Mouse (Mus musculus): Measurements from ENCODE around the gene H2-D1. TPM values are rescaled to one million over a fixed set of nuclear protein-coding genes. Genes with fewer than 3 reads are reported as not detected.
A peak's percentile ranks its signal among the peaks of the same experiment; 100 is the strongest.
"Not testable (repeated sequence)": the region's sequence is repeated elsewhere in the genome, so short reads cannot be mapped to it uniquely, and the experiment has no call there.

The H2-D1 gene
- polyA plus RNA-seq, 1 experiment = 72.6 TPM

DNA sequence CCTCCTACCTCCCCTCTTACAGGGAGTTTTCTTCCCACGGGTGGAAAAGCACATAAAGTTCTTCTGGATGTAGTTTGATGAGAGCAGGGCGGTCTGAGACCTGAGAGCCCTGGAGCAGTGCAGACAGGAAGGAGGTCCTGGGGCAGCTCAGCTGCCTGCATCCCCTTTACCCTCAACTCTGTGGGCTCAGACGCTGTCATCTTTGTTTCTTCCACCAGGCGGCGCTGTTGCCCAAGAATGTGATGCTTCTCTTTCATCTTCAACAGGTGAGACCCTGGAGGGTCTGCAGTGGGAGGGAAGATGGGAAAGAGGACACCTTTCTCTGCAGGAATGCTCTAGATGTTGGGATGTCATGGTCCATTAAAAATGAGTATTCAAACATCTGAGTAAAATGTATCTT lies 33.3 kb downstream of the H2-D1 start:
- not testable (repeated sequence) for H3K27ac ChIP-seq (ENCODE audit: insufficient read depth, low read length); H3K4me1 ChIP-seq (ENCODE audit: control insufficient read depth, insufficient read depth, low read length); H3K4me3 ChIP-seq (ENCODE audit: insufficient read depth, low read length)
- TF ChIP-seq CTCF (IDR thresholded peaks at IDR 0.05; ENCODE audit: extremely low read depth, insufficient read depth, low read length) = peak; percentile 51

DNA sequence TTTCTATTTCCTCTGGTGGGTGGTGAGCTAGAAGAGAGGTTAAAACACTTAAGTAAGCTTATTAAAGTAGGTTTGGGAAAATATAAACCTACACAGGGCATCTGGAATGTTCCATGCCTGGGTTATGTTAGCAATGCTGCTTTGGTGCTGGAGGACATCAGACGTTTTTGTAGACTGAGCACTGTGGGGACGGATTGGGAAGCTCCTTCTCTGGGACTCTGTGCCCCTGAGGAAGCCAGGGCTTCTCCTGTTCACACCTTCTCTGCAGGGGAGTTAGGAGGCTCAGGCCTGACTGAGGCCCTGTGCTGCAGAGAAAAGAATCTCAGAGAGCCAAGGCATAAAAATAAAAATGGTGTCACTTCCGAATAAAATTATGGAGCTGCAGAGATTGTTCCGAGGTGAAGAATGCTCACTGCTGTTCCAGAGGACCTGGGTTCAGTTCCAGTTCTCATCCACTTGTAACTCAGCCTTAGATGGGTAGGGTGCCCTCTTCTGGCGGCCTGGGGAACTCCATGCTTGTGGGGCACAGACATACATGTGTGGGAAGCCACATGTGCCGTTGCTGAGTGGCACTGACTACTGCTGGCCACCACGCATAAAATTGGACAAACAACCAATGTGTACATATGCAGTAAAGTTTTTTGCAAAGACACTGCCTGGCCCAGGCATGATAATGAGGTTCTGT lies 37.9 kb downstream of the H2-D1 start:
- not testable (repeated sequence) for H3K27ac ChIP-seq (ENCODE audit: insufficient read depth, low read length); H3K4me1 ChIP-seq (ENCODE audit: control insufficient read depth, insufficient read depth, low read length); H3K4me3 ChIP-seq (ENCODE audit: insufficient read depth, low read length)

DNA sequence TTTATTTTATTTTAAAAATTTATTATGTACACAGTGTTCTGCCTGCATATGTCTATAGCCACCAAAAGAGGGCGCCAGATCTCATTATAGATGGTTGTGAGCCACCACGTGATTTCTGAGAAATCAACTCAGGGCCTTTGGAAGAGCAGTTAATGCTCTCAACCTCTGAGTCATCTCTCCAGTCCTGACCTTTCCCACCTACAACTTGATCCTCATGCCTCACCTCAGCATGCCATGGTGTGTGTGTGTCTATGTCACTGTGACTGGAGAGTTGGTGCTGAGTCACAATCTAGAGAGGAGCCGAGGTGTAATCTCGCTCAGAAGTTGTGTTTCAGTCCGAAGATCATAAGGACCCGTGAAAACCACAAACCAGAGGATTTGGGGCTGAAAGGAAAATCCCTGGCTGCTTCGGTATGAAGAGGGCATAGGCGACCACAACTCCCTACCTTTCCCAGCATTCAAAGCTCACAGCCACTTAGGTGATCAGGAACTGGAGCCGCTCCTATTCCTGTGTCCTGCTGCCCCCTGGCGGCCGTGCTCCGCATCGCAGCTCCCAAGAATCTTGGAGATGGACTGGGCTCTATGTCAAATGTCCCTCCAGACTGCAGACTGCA lies 39.2 kb downstream of the H2-D1 start:
- Histone ChIP-seq H3K4me3 (ENCODE audit: insufficient read depth, low read length) (no peak overlapping the region), H3K4me1 (ENCODE audit: control insufficient read depth, insufficient read depth, low read length) (no peaks in the 10 kb centered on the region), H3K27ac (ENCODE audit: insufficient read depth, low read length) (no peak overlapping the region)
- TF ChIP-seq POLR2A (IDR thresholded peaks at IDR 0.05; ENCODE audit: extremely low read depth, insufficient read depth, low read length) = no peak
- peak; percentile 69 for TF ChIP-seq CTCF (IDR thresholded peaks at IDR 0.05; ENCODE audit: extremely low read depth, insufficient read depth, low read length)

DNA sequence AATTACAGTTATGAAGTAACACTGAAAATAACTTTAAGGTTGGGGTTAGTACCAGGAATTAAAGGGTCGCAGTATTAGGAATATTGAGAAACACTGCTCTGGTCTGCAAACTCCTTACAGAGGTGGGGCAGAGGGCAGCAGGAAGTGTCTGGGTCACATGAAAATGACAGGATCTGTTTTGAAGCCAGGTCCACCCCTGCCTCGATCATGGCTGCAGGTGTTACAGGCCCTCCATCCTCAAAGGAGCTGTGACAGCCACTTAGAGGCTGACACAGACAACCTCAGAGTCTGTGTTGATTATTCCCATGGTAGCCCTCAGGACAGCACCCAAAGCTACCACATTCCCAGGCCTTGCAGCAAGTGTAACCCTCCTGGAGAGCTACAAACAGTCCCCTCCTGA lies 40.7 kb downstream of the H2-D1 start:
- no peak for TF ChIP-seq CTCF (IDR thresholded peaks at IDR 0.05; ENCODE audit: extremely low read depth, insufficient read depth, low read length)
- no peak for TF ChIP-seq POLR2A (IDR thresholded peaks at IDR 0.05; ENCODE audit: extremely low read depth, insufficient read depth, low read length)
- Histone ChIP-seq H3K4me1 (ENCODE audit: control insufficient read depth, insufficient read depth, low read length) (no peaks in the 10 kb centered on the region), H3K27ac (ENCODE audit: insufficient read depth, low read length) (no peak overlapping the region), H3K4me3 (ENCODE audit: insufficient read depth, low read length) (no peak overlapping the region)

DNA sequence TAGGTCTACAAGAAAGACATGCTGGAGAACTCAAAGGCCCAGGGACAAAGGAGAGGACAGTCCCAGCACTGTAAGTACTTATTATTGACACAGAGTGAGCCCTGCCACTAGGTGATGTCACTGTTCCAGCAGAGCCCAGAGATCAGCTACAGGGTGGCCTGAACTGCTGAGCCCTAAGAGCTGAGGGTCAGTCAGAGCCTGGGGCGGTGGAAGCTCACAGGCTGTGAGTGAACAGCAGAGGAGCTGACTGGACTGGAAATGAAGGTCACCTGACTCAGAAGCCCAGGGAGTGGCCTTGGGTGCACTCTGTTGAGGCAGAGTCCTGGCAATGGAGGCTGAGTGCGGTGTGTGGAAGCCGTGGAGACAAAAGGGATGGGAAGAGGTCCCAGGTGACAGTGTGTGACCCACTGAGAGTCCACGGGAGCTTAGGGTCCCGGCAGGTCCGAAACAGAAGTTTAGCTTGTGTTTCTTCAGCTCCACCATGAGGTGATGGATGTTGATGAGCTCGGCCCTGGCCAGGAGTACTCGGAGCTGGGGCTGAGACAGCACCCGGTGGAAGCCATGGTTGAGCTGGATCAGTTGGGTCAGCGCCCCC lies 41.3 kb downstream of the H2-D1 start:
- Histone ChIP-seq H3K4me1 (ENCODE audit: control insufficient read depth, insufficient read depth, low read length) (no peaks in the 10 kb centered on the region), H3K27ac (ENCODE audit: insufficient read depth, low read length) (no peak overlapping the region), H3K4me3 (ENCODE audit: insufficient read depth, low read length) (no peak overlapping the region)
- TF ChIP-seq POLR2A (IDR thresholded peaks at IDR 0.05; ENCODE audit: extremely low read depth, insufficient read depth, low read length) (no peak), CTCF (IDR thresholded peaks at IDR 0.05; ENCODE audit: extremely low read depth, insufficient read depth, low read length) (no peak)

DNA sequence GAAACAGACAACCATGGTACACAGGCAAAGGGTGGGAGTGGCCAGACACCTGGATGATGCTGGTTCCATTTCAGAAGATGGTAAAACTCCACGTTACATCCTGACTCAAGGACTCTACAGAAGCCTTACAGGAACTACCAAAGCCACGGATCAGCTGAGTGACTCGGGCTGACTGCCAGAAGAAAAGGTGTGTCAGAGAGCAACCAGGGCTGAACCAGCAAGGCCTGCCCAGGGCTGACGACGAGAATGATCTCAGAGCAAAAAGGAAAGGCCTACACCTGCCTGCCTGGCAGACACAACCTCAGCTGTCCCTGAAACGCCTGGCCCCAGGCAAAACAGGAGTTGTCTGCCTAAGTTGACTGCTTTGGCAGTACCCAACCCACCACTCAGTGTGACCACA lies 41.9 kb downstream of the H2-D1 start:
- H3K4me3 ChIP-seq (ENCODE audit: insufficient read depth, low read length) = no peak overlapping the region
- no peaks in the 10 kb centered on the region for H3K4me1 ChIP-seq (ENCODE audit: control insufficient read depth, insufficient read depth, low read length)
- no peak overlapping the region for H3K27ac ChIP-seq (ENCODE audit: insufficient read depth, low read length)
- TF ChIP-seq CTCF (IDR thresholded peaks at IDR 0.05; ENCODE audit: extremely low read depth, insufficient read depth, low read length) (no peak), POLR2A (IDR thresholded peaks at IDR 0.05; ENCODE audit: extremely low read depth, insufficient read depth, low read length) (no peak)

DNA sequence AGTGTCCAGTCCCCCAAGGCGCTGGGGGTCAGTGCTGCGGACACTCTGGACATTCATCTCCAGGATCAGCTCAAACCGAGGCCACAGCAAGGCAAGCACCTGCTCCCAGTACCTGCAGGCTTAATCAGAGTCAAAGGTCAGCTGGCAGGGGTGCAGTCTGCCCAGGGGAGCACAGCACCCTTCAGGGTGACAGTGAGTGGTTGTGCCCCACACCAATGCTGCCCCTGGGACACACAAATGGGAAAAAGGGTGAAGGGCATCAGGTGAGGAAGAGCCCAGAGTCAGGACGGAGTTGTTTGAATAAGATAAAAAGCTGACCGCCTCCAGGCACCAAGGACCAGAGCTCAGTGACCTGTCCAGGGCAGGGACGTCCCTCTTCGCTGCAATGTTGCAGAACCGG lies 42.4 kb downstream of the H2-D1 start:
- not testable (repeated sequence) for H3K4me1 ChIP-seq (ENCODE audit: control insufficient read depth, insufficient read depth, low read length); H3K27ac ChIP-seq (ENCODE audit: insufficient read depth, low read length); H3K4me3 ChIP-seq (ENCODE audit: insufficient read depth, low read length)

Other genes starting within 250 kb of the H2-D1 start
- gene Vwa7, start 246.2 kb upstream of the H2-D1 start, polyA plus RNA-seq (2012; rRNA removed) = 0.29 and 0.36 TPM in 2 replicates
- gene Sapcd1, start 234.7 kb upstream of the H2-D1 start, polyA plus RNA-seq (2012; rRNA removed) = 0.94 and 0.96 TPM in 2 replicates
- 0.58 and 0.72 TPM in 2 replicates for gene Msh5, start 216.0 kb upstream of the H2-D1 start, polyA plus RNA-seq (2012; rRNA removed)
- 18.4 and 18.7 TPM in 2 replicates for gene Clic1, start 212.8 kb upstream of the H2-D1 start, polyA plus RNA-seq (2012; rRNA removed)
- 25.1 and 26.8 TPM in 2 replicates for gene Ddah2, start 203.7 kb upstream of the H2-D1 start, polyA plus RNA-seq (2012; rRNA removed)
- not detected in 2 replicates for gene Ly6g6c, start 197.3 kb upstream of the H2-D1 start, polyA plus RNA-seq (2012; rRNA removed)
- gene Mpig6b, start 196.5 kb upstream of the H2-D1 start, polyA plus RNA-seq (2012; rRNA removed) = not detected in 2 replicates
- gene Ly6g6e, start 185.8 kb upstream of the H2-D1 start, polyA plus RNA-seq (2012; rRNA removed) = 4.8 and 5.5 TPM in 2 replicates
- gene Ly6g6d, start 184.7 kb upstream of the H2-D1 start, polyA plus RNA-seq (2012; rRNA removed) = 1.8 and 3.6 TPM in 2 replicates
- 0.44 and 1.1 TPM in 2 replicates for gene Ly6g6f, start 177.1 kb upstream of the H2-D1 start, polyA plus RNA-seq (2012; rRNA removed)
- gene Abhd16a, start 173.5 kb upstream of the H2-D1 start, polyA plus RNA-seq (2012; rRNA removed) = 147 and 159 TPM in 2 replicates
- gene Ly6g5c, start 154.5 kb upstream of the H2-D1 start, polyA plus RNA-seq (2012; rRNA removed) = not detected in 2 replicates
- gene Ly6g5b, start 147.3 kb upstream of the H2-D1 start, polyA plus RNA-seq (2012; rRNA removed) = 0.91 and 1.3 TPM in 2 replicates
- 20.4 and 21.0 TPM in 2 replicates for gene Gpank1, start 141.3 kb upstream of the H2-D1 start, polyA plus RNA-seq (2012; rRNA removed)
- gene Csnk2b, start 140.7 kb upstream of the H2-D1 start, polyA plus RNA-seq (2012; rRNA removed) = 191 and 200 TPM in 2 replicates
- 9.6 and 10.3 TPM in 2 replicates for gene D17H6S53E, start 136.4 kb upstream of the H2-D1 start, polyA plus RNA-seq (2012; rRNA removed)
- 0.13 TPM in 2 replicates for gene Apom, start 130.7 kb upstream of the H2-D1 start, polyA plus RNA-seq (2012; rRNA removed)
- gene Bag6, start 127.6 kb upstream of the H2-D1 start, polyA plus RNA-seq (2012; rRNA removed) = 194 and 212 TPM in 2 replicates
- 269 and 273 TPM in 2 replicates for gene Prrc2a, start 97.8 kb upstream of the H2-D1 start, polyA plus RNA-seq (2012; rRNA removed)
- gene Aif1, start 86.7 kb upstream of the H2-D1 start, polyA plus RNA-seq (2012; rRNA removed) = 13.0 and 13.2 TPM in 2 replicates
- gene Lst1, start 74.3 kb upstream of the H2-D1 start, polyA plus RNA-seq (2012; rRNA removed) = 18.9 and 20.2 TPM in 2 replicates
- gene Ltb, start 68.3 kb upstream of the H2-D1 start, polyA plus RNA-seq (2012; rRNA removed) = 0.71 and 1.5 TPM in 2 replicates
- gene Tnf, start 60.7 kb upstream of the H2-D1 start, polyA plus RNA-seq (2012; rRNA removed) = 0.06 and 0.11 TPM in 2 replicates
- 0.19 and 0.32 TPM in 2 replicates for gene Lta, start 57.4 kb upstream of the H2-D1 start, polyA plus RNA-seq (2012; rRNA removed)
- not detected in 2 replicates for gene Gm16181, start 41.9 kb upstream of the H2-D1 start, polyA plus RNA-seq (2012; rRNA removed)
- gene Atp6v1g2, start 29.1 kb upstream of the H2-D1 start, polyA plus RNA-seq (2012; rRNA removed) = 765 and 777 TPM in 2 replicates
- 12.2 and 13.8 TPM in 2 replicates for gene Nfkbil1, start 26.9 kb upstream of the H2-D1 start, polyA plus RNA-seq (2012; rRNA removed)
- 382 and 400 TPM in 2 replicates for gene Ddx39b, start 21.0 kb upstream of the H2-D1 start, polyA plus RNA-seq (2012; rRNA removed)
- gene H2-Q1, start 57.7 kb downstream of the H2-D1 start, polyA plus RNA-seq (2012; rRNA removed) = 0.68 and 0.88 TPM in 2 replicates
- gene H2-Q2, start 79.5 kb downstream of the H2-D1 start, polyA plus RNA-seq (2012; rRNA removed) = 0.57 and 0.96 TPM in 2 replicates
- 6.2 and 6.5 TPM in 2 replicates for gene H2-Q4, start 116.9 kb downstream of the H2-D1 start, polyA plus RNA-seq (2012; rRNA removed)
- 1.2 and 1.7 TPM in 2 replicates for gene H2-Q6, start 162.1 kb downstream of the H2-D1 start, polyA plus RNA-seq (2012; rRNA removed)
- 1.2 and 1.9 TPM in 2 replicates for gene H2-Q7, start 176.4 kb downstream of the H2-D1 start, polyA plus RNA-seq (2012; rRNA removed)
- 0.04 and 0.09 TPM in 2 replicates for gene H2-Q10, start 207.4 kb downstream of the H2-D1 start, polyA plus RNA-seq (2012; rRNA removed)
- gene Pou5f1, start 243.3 kb downstream of the H2-D1 start, polyA plus RNA-seq (2012; rRNA removed) = not detected in 2 replicates